Mouse (Mus musculus) ES-Bruce4 (cell line): ENCODE measurements at regions not wholly inside any gene's neighbourhood (a gene's known extent, or its start where the extent isn't known, plus 50 kb on each side); places are given as distances from the start of the nearest gene placed in this dataset.
A peak's percentile ranks its signal among the peaks of the same experiment; 100 is the strongest.

ENCODE experiments used
- H3K27ac ChIP-seq: 2 replicates; pipeline ENCODE4 v1.5.1; 2012; ENCODE audit warnings: low read length, inconsistent platforms; ENCODE audit not compliant: insufficient read depth
- H3K27me3 ChIP-seq: 2 replicates; pipeline ENCODE4 v1.6.1; 2012; ENCODE audit warnings: mild to moderate bottlenecking, low read length, inconsistent platforms; ENCODE audit not compliant: control insufficient read depth, poor library complexity, insufficient read depth, severe bottlenecking
- H3K36me3 ChIP-seq: 2 replicates; pipeline ENCODE4 v1.6.1; 2012; ENCODE audit warnings: inconsistent platforms, mild to moderate bottlenecking, low read length, moderate library complexity; ENCODE audit not compliant: control insufficient read depth, poor library complexity, insufficient read depth, severe bottlenecking
- H3K4me1 ChIP-seq: one replicate; pipeline ENCODE4 v1.8.1; 2011; ENCODE audit warnings: low read length; ENCODE audit not compliant: control insufficient read depth, insufficient read depth
- H3K4me3 ChIP-seq: 2 replicates; pipeline ENCODE4 v1.5.1; 2011; ENCODE audit warnings: low read depth, mild to moderate bottlenecking, low read length
- H3K9ac ChIP-seq: 2 replicates; pipeline ENCODE4 v1.6.1; 2012; ENCODE audit warnings: low read depth, mild to moderate bottlenecking, inconsistent platforms; ENCODE audit not compliant: poor library complexity, severe bottlenecking
- H3K9me3 ChIP-seq: replicated peaks from 2 replicates; pipeline ENCODE4 v1.6.1; 2012; ENCODE audit warnings: mild to moderate bottlenecking, low read length, inconsistent platforms; ENCODE audit not compliant: control insufficient read depth, poor library complexity, insufficient read depth, severe bottlenecking
- CTCF ChIP-seq: IDR thresholded peaks from one replicate; pipeline ENCODE4 v1.8.1; 2011; ENCODE audit warnings: low read depth, low read length
- EP300 ChIP-seq: IDR thresholded peaks from 2 replicates; pipeline ENCODE4 v1.6.1; 2011; ENCODE audit warnings: low read depth, low read length; ENCODE audit not compliant: insufficient read depth
- POLR2A ChIP-seq: IDR thresholded peaks from one replicate; pipeline ENCODE4 v1.8.1; 2011; ENCODE audit warnings: low read length; ENCODE audit not compliant: insufficient read depth

DNA sequence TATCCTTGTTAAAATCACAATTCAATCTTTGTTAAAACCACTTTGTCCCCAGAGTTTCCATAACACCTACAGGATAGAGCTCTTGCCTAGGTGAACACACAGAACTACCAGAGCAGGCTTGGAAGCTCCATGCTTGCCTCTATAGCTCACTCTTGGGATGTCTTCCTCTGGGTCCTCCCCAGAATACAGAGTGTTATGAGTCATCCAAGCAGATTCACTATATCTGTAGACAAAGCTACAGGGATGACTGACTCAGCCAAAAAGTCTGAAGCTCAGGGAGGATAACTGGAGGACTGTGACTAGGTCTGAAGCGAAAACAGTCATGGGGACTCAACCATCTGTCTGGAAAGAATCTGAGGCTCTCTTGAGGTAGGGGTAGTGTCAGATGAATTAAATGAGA lies 211.5 kb upstream of the Igfbp3 start:
- H3K27me3 ChIP-seq, result no peaks in the 10 kb centered on the region; the same call in 1 of the 2 replicates
- H3K9me3 ChIP-seq, result 0 out of 2 replicates have a peak, but pooled peaks cover under 1% of the 10 kb centered on the region
- H3K4me1 ChIP-seq, result peaks cover 4% of the 10 kb centered on the region
- no peak overlapping the region for H3K9ac ChIP-seq
- H3K36me3 ChIP-seq, result no peaks in the 10 kb centered on the region
- TF ChIP-seq POLR2A, result no peak
- TF ChIP-seq CTCF, result no peak
- no peak for TF ChIP-seq EP300
- H3K27ac ChIP-seq, result peak overlapping the region; percentile 37; the same call in 1 of the 2 replicates
- H3K4me3 ChIP-seq, result no peak overlapping the region

- H3K9ac ChIP-seq, result no peak overlapping the region
- peak overlapping the region; percentile 13 for H3K4me3 ChIP-seq
- 0 out of 2 replicates have a peak, but pooled peaks cover 4% of the 10 kb centered on the region for H3K9me3 ChIP-seq
- peaks cover 4% of the 10 kb centered on the region for H3K4me1 ChIP-seq
- H3K27ac ChIP-seq, result peak overlapping the region; percentile 99
- H3K36me3 ChIP-seq, result no peaks in the 10 kb centered on the region
- TF ChIP-seq EP300 (peak; percentile 94), POLR2A (no peak), CTCF (no peak)
- no peaks in the 10 kb centered on the region; the same call in 1 of the 2 replicates for H3K27me3 ChIP-seq
Observed at GRCm38 (mm10) chr11:7424082-7424471, 210.4 kb upstream of the Igfbp3 start.

DNA sequence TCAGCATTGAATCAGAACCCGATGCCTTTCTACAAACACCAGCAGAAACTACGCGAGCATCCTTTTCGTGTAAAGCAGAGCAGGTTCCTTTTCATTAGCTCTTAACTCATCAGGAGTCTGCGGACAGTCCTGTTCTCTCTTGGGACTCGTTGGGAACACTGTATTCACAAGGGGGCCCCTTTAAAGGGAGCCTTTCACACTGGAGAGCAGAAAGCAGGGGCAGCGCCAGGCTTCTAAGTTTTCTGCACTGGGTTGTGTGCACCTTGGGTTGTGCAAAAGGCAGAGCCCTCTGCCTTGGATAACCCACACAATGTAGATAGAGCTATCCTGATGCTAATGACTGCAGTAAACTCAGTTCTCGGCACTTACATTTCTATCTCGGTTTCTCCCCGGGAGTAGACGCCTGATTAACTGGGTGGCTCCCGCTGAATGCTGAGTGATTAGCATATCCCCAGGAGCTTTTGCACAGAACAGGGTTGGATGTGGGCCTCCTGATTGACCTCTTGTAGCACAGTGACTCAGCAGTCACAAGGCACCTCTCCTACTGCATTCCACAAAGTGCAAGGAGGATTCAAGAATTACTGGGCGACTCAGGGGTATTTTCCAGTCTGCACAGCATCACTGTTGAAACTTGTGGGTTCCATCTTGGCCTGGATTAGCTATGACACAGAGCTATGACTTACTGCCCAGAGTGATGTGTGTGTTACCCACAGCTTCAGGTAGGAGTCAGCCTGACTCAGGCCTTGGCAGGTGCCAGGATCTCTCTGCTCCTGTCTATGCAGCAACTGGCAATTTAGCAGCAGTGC lies 209.8 kb upstream of the Igfbp3 start:
- peaks cover 4% of the 10 kb centered on the region for H3K4me1 ChIP-seq
- TF ChIP-seq POLR2A (no peak), EP300 (peak; percentile 99)
- no peaks in the 10 kb centered on the region for H3K36me3 ChIP-seq
- peak overlapping the region; percentile 25 for H3K4me3 ChIP-seq
- 0 out of 2 replicates have a peak, but pooled peaks cover 4% of the 10 kb centered on the region for H3K9me3 ChIP-seq
- peak overlapping the region; percentile 99 for H3K27ac ChIP-seq
- H3K27me3 ChIP-seq, result no peaks in the 10 kb centered on the region; the same call in none of the 2 replicates
- peak overlapping the region; percentile 74 for H3K9ac ChIP-seq

DNA sequence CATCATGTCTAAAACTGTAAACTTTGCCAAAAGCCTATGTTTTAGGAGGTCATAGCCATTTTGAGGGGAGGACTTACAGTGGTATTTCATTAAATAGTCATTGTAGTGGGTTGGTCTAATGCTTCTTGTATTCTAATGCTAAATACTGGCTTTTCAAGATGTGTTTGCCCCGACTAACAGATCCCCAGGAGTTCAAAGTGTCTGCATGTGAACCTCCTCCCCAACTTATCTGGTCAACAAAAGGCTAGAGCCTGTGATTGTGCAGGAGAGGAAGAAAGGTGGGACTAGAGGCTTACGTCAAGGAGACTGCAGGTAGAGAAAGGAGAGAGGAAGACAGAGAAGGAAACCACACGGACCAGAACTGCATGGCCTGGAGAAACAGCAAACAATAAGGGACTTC lies 198.9 kb upstream of the Igfbp3 start:
- TF ChIP-seq EP300, result no peak
- no peak for TF ChIP-seq CTCF
- TF ChIP-seq POLR2A, result no peak
- no peaks in the 10 kb centered on the region for H3K27me3 ChIP-seq
- H3K4me3 ChIP-seq, result no peak overlapping the region
- no peak overlapping the region for H3K27ac ChIP-seq
- no peaks in the 10 kb centered on the region for H3K4me1 ChIP-seq
- peaks cover 18% of the 10 kb centered on the region for H3K9me3 ChIP-seq
- H3K36me3 ChIP-seq, result no peaks in the 10 kb centered on the region
- H3K9ac ChIP-seq, result no peak overlapping the region

- Histone ChIP-seq H3K4me3 (no peak overlapping the region), H3K36me3 (no peaks in the 10 kb centered on the region), H3K27ac (no peak overlapping the region), H3K4me1 (no peaks in the 10 kb centered on the region), H3K9me3 (peaks cover 10% of the 10 kb centered on the region), H3K9ac (no peak overlapping the region), H3K27me3 (no peaks in the 10 kb centered on the region)
- no peak for TF ChIP-seq POLR2A
- TF ChIP-seq CTCF, result no peak
- TF ChIP-seq EP300, result no peak
Observed at GRCm38 (mm10) chr11:7408992-7409391, 195.3 kb upstream of the Igfbp3 start.

GRCm38 (mm10) chr11:7404666-7405065 lies 190.9 kb upstream of the Igfbp3 start:
- Histone ChIP-seq H3K4me3 (no peak overlapping the region), H3K4me1 (no peaks in the 10 kb centered on the region), H3K9ac (no peak overlapping the region), H3K36me3 (no peaks in the 10 kb centered on the region), H3K27ac (no peak overlapping the region), H3K9me3 (peaks cover 12% of the 10 kb centered on the region), H3K27me3 (no peaks in the 10 kb centered on the region)
- TF ChIP-seq EP300, result no peak
- TF ChIP-seq POLR2A, result no peak
- TF ChIP-seq CTCF, result no peak
